Comparison of ENCODE assay signal across 8 mouse cellular contexts in genomic region chr3:30601175-30601574, GRCm38 (mm10). TPM values are rescaled to one million over a fixed set of nuclear protein-coding genes. Genes with fewer than 3 reads are reported as not detected.
DNase-seq lines count a peak whose midpoint lies in the region; ATAC-seq lines count a peak whose summit lies in the region.

No protein-coding gene starts in this region.

- H3K4me1 ChIP-seq in intestine, embryonic 15.5 days (replicated peaks): peaks cover 9% of the 10 kb centered on the region

- H3K4me2 ChIP-seq in intestine, embryonic 15.5 days (replicated peaks): peak overlapping the region; percentile 79

- H3K36me3 ChIP-seq in intestine, embryonic 15.5 days: no peaks in the 10 kb centered on the region

- peak; percentile 90 for DNase-seq in adrenal gland, adult 2 months
- DNase-seq in embryo, embryonic 10.5 days (ENCODE audit: low spot score): peak; percentile 96
- peak; percentile 77 to 80 for DNase-seq in gastrocnemius, postnatal 36 days
- peak; percentile 89 to 95 for DNase-seq in left cerebral cortex, postnatal 25 days (ENCODE audit: low spot score in 2 of 2)
- peak; percentile 90 for DNase-seq in mesoderm, embryonic 11.5 days (ENCODE audit: low read depth, low spot score)
- peak; percentile 73 for DNase-seq in right cerebral cortex, postnatal 25 days
- DNase-seq in yolk sac, embryonic 10.5 days (ENCODE audit: low spot score): peak; percentile 84

- intact Hi-C loops in gastrocnemius, postnatal 36 days (cut with DNase I): loop anchor here (10.0 kb wide), 1 partner anchor 194 kb away; the partner anchor contains the start of gene Sec62
- intact Hi-C loops in left cerebral cortex, postnatal 25 days (cut with DNase I): loop anchor here (5.0 to 10.0 kb wide), 2 partner anchors 354 to 396 kb away; partner anchors contain the start of gene Prkci

- no peaks in the 10 kb centered on the region for H3K9me3 ChIP-seq in intestine, embryonic 15.5 days

- ATAC-seq in intestine, embryonic 15.5 days: peak; percentile 40

- H3K27me3 ChIP-seq in intestine, embryonic 15.5 days (replicated peaks): no peaks in the 10 kb centered on the region

- H3K27ac ChIP-seq in intestine, embryonic 15.5 days: no peak overlapping the region

- WGBS in intestine, embryonic 15.5 days: under 1% methylated on average over 17 of the region's 17 CpGs

- H3K9ac ChIP-seq in intestine, embryonic 15.5 days: no peak overlapping the region

- H3K4me3 ChIP-seq in intestine, embryonic 15.5 days (replicated peaks): peak overlapping the region; percentile 53

RNA-seq across cellular contexts. Expression of gene Mynn, which starts 0.7 kb away (rescaled TPM):
- total RNA-seq in adrenal gland, adult 2 months (2021): 10 to 100 TPM; 21.7 to 22.9 TPM
- polyA plus RNA-seq in adrenal gland, adult 2 months (2012; rRNA removed): 2.3 and 4.6 TPM in 2 replicates
- total RNA-seq in gastrocnemius, postnatal 36 days (2021): 1 to 10 TPM; 7.0 to 8.3 TPM
- polyA plus RNA-seq in intestine, embryonic 15.5 days (2015; fragmentation: Nextera tagmentation; extraction: Ambion mirVana): 24.0 and 24.3 TPM in 2 replicates
- 10 to 100 TPM; 14.7 to 18.8 TPM for total RNA-seq in left cerebral cortex, postnatal 25 days (2021)

RNA-seq across cellular contexts. Expression of gene Actrt3, which starts 1.4 kb away (rescaled TPM):
- total RNA-seq in adrenal gland, adult 2 months (2021): not detected
- polyA plus RNA-seq in adrenal gland, adult 2 months (2012; rRNA removed): not detected in 2 replicates
- not detected for total RNA-seq in gastrocnemius, postnatal 36 days (2021)
- 0.16 and 0.35 TPM in 2 replicates for polyA plus RNA-seq in intestine, embryonic 15.5 days (2015; fragmentation: Nextera tagmentation; extraction: Ambion mirVana)
- total RNA-seq in left cerebral cortex, postnatal 25 days (2021): under 1 TPM; 0.78 to 0.82 TPM

RNA-seq across cellular contexts. Expression of gene Lrriq4, which starts 43.1 kb away (rescaled TPM):
- total RNA-seq in adrenal gland, adult 2 months (2021): not detected
- polyA plus RNA-seq in adrenal gland, adult 2 months (2012; rRNA removed): not detected in 2 replicates
- not detected for total RNA-seq in gastrocnemius, postnatal 36 days (2021)
- not detected in 2 replicates for polyA plus RNA-seq in intestine, embryonic 15.5 days (2015; fragmentation: Nextera tagmentation; extraction: Ambion mirVana)
- total RNA-seq in left cerebral cortex, postnatal 25 days (2021): not detected

RNA-seq across cellular contexts. Expression of gene Lrrc34, which starts 46.5 kb away (rescaled TPM):
- total RNA-seq in adrenal gland, adult 2 months (2021): not detected
- not detected in 2 replicates for polyA plus RNA-seq in adrenal gland, adult 2 months (2012; rRNA removed)
- not detected for total RNA-seq in gastrocnemius, postnatal 36 days (2021)
- polyA plus RNA-seq in intestine, embryonic 15.5 days (2015; fragmentation: Nextera tagmentation; extraction: Ambion mirVana): 0.40 and 0.48 TPM in 2 replicates
- total RNA-seq in left cerebral cortex, postnatal 25 days (2021): under 1 TPM in 1 of 2 experiments, not detected in 1; 0.16 TPM

RNA-seq across cellular contexts. Expression of gene Mecom, which starts 53.4 kb away (rescaled TPM):
- 10 to 100 TPM in 1 of 2 experiments, 1 to 10 TPM in 1; 4.4 to 10.7 TPM for total RNA-seq in adrenal gland, adult 2 months (2021)
- 0.52 and 0.55 TPM in 2 replicates for polyA plus RNA-seq in adrenal gland, adult 2 months (2012; rRNA removed)
- 1 to 10 TPM; 4.9 to 7.0 TPM for total RNA-seq in gastrocnemius, postnatal 36 days (2021)
- 11.6 and 13.1 TPM in 2 replicates for polyA plus RNA-seq in intestine, embryonic 15.5 days (2015; fragmentation: Nextera tagmentation; extraction: Ambion mirVana)
- 1 to 10 TPM; 3.0 to 3.2 TPM for total RNA-seq in left cerebral cortex, postnatal 25 days (2021)
